Mouse (Mus musculus) heart, embryonic 12.5 days (tissue): ENCODE results near the gene D11Wsu47e. TPM values are rescaled to one million over a fixed set of nuclear protein-coding genes. Genes with fewer than 3 reads are reported as not detected.

Experiments used
- ATAC-seq: fragments of 200-750 bp; cut with Nextera tagmentation; 2 replicates; pipeline ENCODE4 v1.8.0; 2017; ENCODE audit warnings: moderate TSS enrichment, moderate library complexity; ENCODE audit not compliant: insufficient number of reproducible peaks, low FRiP score
- H3K27ac ChIP-seq: fragments of 300-500 bp; sonication (generic); 2 replicates; pipeline ENCODE4 v1.5.1; 2016; ENCODE audit warnings: mild to moderate bottlenecking, moderate library complexity; ENCODE audit not compliant: poor library complexity, severe bottlenecking
- H3K27me3 ChIP-seq: fragments of 300-500 bp; sonication (generic); replicated peaks from 2 replicates; pipeline ENCODE4 v1.6.1; 2016; ENCODE audit warnings: mild to moderate bottlenecking, moderate library complexity
- H3K36me3 ChIP-seq: fragments of 300-500 bp; sonication (generic); 2 replicates; pipeline ENCODE4 v1.6.1; 2016; ENCODE audit warnings: mild to moderate bottlenecking, moderate library complexity
- H3K4me1 ChIP-seq: fragments of 300-500 bp; sonication (generic); replicated peaks from 2 replicates; pipeline ENCODE4 v1.6.1; 2016; ENCODE audit warnings: mild to moderate bottlenecking
- H3K4me2 ChIP-seq: fragments of 300-500 bp; sonication (generic); 2 replicates; pipeline ENCODE4 v1.6.1; 2016; ENCODE audit warnings: mild to moderate bottlenecking, moderate library complexity
- H3K4me3 ChIP-seq: fragments of 300-500 bp; sonication (generic); 2 replicates; pipeline ENCODE4 v1.5.1; 2016; ENCODE audit warnings: mild to moderate bottlenecking
- H3K9ac ChIP-seq: fragments of 300-500 bp; sonication (generic); 2 replicates; pipeline ENCODE4 v1.6.1; 2016; ENCODE audit warnings: mild to moderate bottlenecking, moderate library complexity
- H3K9me3 ChIP-seq: fragments of 300-500 bp; sonication (generic); replicated peaks from 2 replicates; pipeline ENCODE4 v1.6.1; 2016; ENCODE audit warnings: mild to moderate bottlenecking, moderate library complexity
- WGBS: fragments of 180-500 bp; shearing (Covaris S2); methylation state at CpG from one replicate; pipeline ENCODE4 v1.1.7; 2016; 5-methylcytosine and 5-hydroxymethylcytosine counted together
- polyA plus RNA-seq: library from polyadenylated mRNA; unstranded; fragments of >200 nt; fragmentation: Nextera tagmentation; extraction: Ambion mirVana; gene quantifications from 2 replicates; pipeline ENCODE4 v1.2.1, GENCODE M21; 2016

Gene D11Wsu47e
- polyA plus RNA-seq, 1 experiment from 2014 or later = 20.7 TPM

DNA sequence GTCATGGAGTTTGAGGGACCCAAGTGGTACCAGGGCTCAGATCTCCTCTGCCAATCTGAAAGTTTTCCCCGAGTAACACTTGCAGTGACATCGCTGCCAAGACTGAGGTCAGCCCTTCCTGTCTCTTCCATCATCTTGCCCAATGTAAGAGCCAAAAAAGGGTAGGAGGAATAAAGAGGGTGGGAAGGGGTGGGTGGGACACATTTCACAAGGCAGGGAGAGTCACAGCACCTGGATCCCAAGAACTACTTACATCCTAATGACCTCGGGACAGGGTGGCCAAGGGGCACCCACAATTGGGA lies 53.3 kb downstream of the D11Wsu47e start:
- no peak for ATAC-seq
- H3K36me3 ChIP-seq = peaks cover 13% of the 10 kb centered on the region
- WGBS = 72% methylated on average over 3 of the region's 3 CpGs
- no peak overlapping the region for H3K9ac ChIP-seq
- no peak overlapping the region for H3K4me2 ChIP-seq
- H3K4me3 ChIP-seq = no peak overlapping the region
- peaks cover 79% of the 10 kb centered on the region for H3K4me1 ChIP-seq
- no peak overlapping the region for H3K27ac ChIP-seq
- no peaks in the 10 kb centered on the region for H3K9me3 ChIP-seq
- no peaks in the 10 kb centered on the region for H3K27me3 ChIP-seq

DNA sequence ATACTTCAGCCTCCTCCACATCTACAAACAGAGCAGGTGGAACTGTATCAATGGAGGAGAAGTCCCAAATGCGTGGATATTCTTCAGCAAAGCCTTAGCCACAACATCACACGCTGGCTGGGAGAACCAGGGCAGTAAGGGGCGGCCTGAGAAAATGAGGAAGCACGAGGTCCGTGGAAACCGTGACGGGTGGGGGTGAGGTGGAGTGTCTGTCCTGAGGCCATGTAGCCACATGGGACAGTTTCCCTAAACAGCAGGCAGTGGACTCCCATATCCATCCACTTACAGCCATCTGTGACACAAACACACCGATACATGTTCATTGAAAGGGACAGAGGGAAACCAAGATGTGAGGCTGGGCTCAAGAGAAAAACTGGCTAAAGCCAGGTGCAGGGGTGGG lies 53.7 kb downstream of the D11Wsu47e start:
- no peak overlapping the region for H3K27ac ChIP-seq
- peaks cover 2% of the 10 kb centered on the region; the same call in 1 of the 2 replicates for H3K9me3 ChIP-seq
- no peak overlapping the region for H3K4me3 ChIP-seq
- H3K4me1 ChIP-seq = peaks cover 75% of the 10 kb centered on the region
- H3K9ac ChIP-seq = no peak overlapping the region
- H3K4me2 ChIP-seq = no peak overlapping the region
- H3K27me3 ChIP-seq = no peaks in the 10 kb centered on the region
- WGBS = 88% methylated on average over 8 of the region's 8 CpGs
- ATAC-seq = no peak
- H3K36me3 ChIP-seq = peaks cover 17% of the 10 kb centered on the region

DNA sequence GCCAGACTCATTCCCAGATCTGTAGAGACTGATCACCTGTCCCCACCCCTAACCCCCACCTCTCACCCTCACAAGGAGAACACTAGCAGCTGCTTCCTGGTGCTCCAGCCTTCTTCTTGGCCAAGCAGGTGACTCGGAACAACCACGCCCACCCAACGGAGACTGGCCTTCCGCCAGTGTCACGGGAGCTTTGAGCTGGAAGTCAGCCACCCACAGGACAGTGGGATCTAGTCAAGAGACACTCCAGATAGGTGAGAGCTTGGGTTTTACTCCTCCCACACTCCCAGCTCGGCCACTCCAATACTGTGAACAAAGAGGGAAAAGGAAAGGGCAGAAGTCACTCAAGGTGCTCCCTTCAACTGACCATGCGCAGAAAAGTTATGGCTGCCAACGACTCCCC lies 55.0 kb downstream of the D11Wsu47e start:
- no peaks in the 10 kb centered on the region for H3K27me3 ChIP-seq
- no peak overlapping the region for H3K9ac ChIP-seq
- no peak overlapping the region for H3K27ac ChIP-seq
- H3K36me3 ChIP-seq = peaks cover 26% of the 10 kb centered on the region
- H3K4me3 ChIP-seq = no peak overlapping the region
- peaks cover 4% of the 10 kb centered on the region; the same call in 1 of the 2 replicates for H3K9me3 ChIP-seq
- no peak for ATAC-seq
- peaks cover 62% of the 10 kb centered on the region for H3K4me1 ChIP-seq
- H3K4me2 ChIP-seq = no peak overlapping the region
- 75% methylated on average over 8 of the region's 8 CpGs for WGBS

- Histone ChIP-seq H3K9ac (peak overlapping the region; percentile 27; the same call in 1 of the 2 replicates), H3K27ac (no peak overlapping the region), H3K4me1 (peaks cover 54% of the 10 kb centered on the region), H3K9me3 (peaks cover 4% of the 10 kb centered on the region; the same call in 1 of the 2 replicates), H3K27me3 (no peaks in the 10 kb centered on the region), H3K4me2 (no peak overlapping the region), H3K4me3 (no peak overlapping the region), H3K36me3 (peaks cover 29% of the 10 kb centered on the region)
- WGBS = 20% methylated on average over 7 of the region's 7 CpGs
- ATAC-seq = 0 out of 2 replicates have a peak, but pooled peaks have one; percentile 22
Measured at GRCm38 (mm10) chr11:113740100-113740499, 55.9 kb downstream of the D11Wsu47e start.

GRCm38 (mm10) chr11:113742998-113743397 lies 58.8 kb downstream of the D11Wsu47e start:
- ATAC-seq = no peak
- no peak overlapping the region for H3K9ac ChIP-seq

More at GRCm38 (mm10) chr11:113742998-113743397, 58.8 kb downstream of the D11Wsu47e start:
- WGBS = 90% methylated on average over 1 of the region's 1 CpGs
- H3K4me2 ChIP-seq = no peak overlapping the region
- no peak overlapping the region for H3K27ac ChIP-seq
- no peaks in the 10 kb centered on the region for H3K27me3 ChIP-seq
- peaks cover 54% of the 10 kb centered on the region for H3K4me1 ChIP-seq
- H3K4me3 ChIP-seq = no peak overlapping the region
- peaks cover 4% of the 10 kb centered on the region; the same call in 1 of the 2 replicates for H3K9me3 ChIP-seq
- peaks cover 29% of the 10 kb centered on the region for H3K36me3 ChIP-seq

Other genes starting within 250 kb of the D11Wsu47e start
- gene Sstr2, start 65.1 kb upstream of the D11Wsu47e start, polyA plus RNA-seq = 0.19 and 0.42 TPM in 2 replicates
- 20.9 and 21.7 TPM in 2 replicates for gene Cog1, start 35.2 kb upstream of the D11Wsu47e start, polyA plus RNA-seq
- 19.0 and 22.4 TPM in 2 replicates for gene Slc39a11, start 34.3 kb upstream of the D11Wsu47e start, polyA plus RNA-seq
- gene Fam104a, start 257 bp upstream of the D11Wsu47e start, polyA plus RNA-seq = 53.0 and 53.3 TPM in 2 replicates
- not detected in 2 replicates for gene Cpsf4l, start 25.6 kb downstream of the D11Wsu47e start, polyA plus RNA-seq
- gene Cdc42ep4, start 67.5 kb downstream of the D11Wsu47e start, polyA plus RNA-seq = 23.2 and 24.3 TPM in 2 replicates